Mouse (Mus musculus) layer of hippocampus, adult 18-20 months (tissue): ENCODE data around the gene Rbl1. TPM values are rescaled to one million over a fixed set of nuclear protein-coding genes. Genes with fewer than 3 reads are reported as not detected.
"Not testable (repeated sequence)": the region's sequence is repeated elsewhere in the genome, so short reads cannot be mapped to it uniquely, and the experiment has no call there.

Experiments
- DNase-seq, 2 experiments: peaks; one replicate each; pipeline ENCODE4 v3.0.0; 2022; ENCODE audit warnings: low spot score in 2 of 2
- long read RNA-seq: library from polyadenylated mRNA; stranded (forward); transcript quantifications from one replicate; pipeline ENCODE4 v2.0.0, GENCODE M21; 2021
- total RNA-seq, 2 experiments: library from RNA; stranded (reverse); gene quantifications; 2 replicates each; pipeline ENCODE4 v1.2.3; 2021

Gene Rbl1
- total RNA-seq, result 1 to 10 TPM; 1.1 to 1.9 TPM
- long read RNA-seq, full-length matches to known transcripts, result 1 of 1 reads
- long read RNA-seq, partial matches to known transcripts, result 0 of 1 reads
- long read RNA-seq, other reads (novel, unspliced or antisense), result 0 of 1 reads

- peak; percentile 80 to 89 for DNase-seq
These were observed at the start of gene Rbl1 for GRCm38 (mm10) chr2:157204366-157205218. TSS of gene Rbl1 (minus strand) at chr2:157204534.

GRCm38 (mm10) chr2:157248111-157248510 is 43.8 kb upstream of the Rbl1 start:
- no peak for DNase-seq

GRCm38 (mm10) chr2:157245603-157246002 is 41.3 kb upstream of the Rbl1 start:
- DNase-seq, result no peak

DNA sequence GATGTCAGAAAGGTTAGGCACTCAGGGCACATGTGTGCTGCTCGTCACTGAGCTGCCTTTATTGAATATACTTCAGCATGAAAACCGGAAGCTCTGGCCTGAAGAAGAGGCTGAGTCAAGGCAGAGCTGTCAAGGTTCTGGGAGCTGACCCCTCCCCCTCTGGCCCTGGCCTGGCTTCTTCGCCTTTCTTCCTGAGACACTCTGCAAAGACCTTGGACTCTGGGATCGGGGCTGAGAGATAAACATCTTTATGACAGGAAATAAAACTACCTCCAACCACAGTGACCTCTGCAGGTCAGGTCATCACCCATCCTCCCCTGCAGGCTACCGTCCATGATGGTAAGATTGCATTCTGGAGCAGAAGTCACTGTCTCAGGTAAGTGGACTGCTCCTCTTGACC is 40.7 kb upstream of the Rbl1 start:
- no peak for DNase-seq

DNA sequence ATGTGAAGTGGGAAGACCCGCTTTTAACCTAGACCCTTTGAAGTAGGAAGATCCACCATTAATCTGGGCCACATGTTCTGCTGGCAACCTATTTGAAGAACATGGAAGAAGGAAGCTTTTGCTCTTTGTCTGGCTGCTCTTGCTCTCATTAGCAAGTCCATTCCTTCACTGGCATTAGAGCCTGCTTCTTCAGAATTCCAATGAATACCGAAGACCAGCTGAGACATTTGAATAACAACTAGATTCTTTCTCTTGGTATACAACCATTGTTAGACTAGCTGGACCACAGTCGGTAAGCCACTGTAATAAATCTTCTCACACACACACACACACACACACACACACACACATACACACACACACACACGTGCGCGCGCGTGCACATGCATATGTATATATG is 31.6 kb upstream of the Rbl1 start:
- DNase-seq, result no peak

DNA sequence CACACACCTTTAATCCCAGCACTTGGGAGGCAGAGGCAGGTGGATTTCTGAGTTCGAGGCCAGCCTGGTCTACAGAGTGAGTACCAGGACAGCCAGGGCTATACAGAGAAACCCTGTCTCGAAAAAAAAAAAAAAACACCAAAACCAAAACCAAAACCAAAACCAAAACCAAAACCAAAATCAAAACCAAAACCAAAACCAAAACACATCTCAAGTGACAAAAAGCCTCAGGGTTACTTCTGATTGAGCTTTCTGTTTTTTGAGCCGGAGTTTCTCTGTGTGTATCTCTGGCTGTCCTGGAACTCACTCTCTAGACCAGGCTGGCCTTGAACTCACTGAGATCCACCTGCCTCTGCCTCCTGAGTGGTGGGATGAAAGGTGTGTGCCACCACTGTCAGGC is 17.6 kb upstream of the Rbl1 start:
- not testable (repeated sequence) for DNase-seq

DNA sequence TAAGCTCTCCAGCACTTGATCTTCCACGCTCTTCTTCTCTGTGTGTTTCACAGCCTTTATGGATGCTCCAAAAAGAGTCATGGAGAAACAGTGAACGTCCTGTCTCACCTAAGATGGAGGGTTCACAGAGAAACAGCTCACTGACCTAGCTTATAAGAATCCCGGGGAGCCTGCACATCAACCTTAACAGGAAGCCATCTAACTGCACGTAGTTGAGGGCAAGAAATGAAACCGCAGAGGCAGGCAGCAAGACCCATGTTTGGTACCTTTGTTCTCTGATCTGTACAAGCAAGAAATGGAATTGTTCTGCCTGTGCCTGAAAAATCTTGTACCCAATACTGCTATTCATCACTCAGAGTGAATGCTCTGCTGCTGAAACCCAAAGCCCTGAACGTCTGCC is 15.8 kb upstream of the Rbl1 start:
- DNase-seq, result no peak

GRCm38 (mm10) chr2:157211731-157212130 is 7.4 kb upstream of the Rbl1 start:
- DNase-seq, result no peak

- DNase-seq, result peak; percentile 5 to 12
These were observed 622 bp downstream of the Rbl1 start for GRCm38 (mm10) chr2:157203459-157204365.

DNA sequence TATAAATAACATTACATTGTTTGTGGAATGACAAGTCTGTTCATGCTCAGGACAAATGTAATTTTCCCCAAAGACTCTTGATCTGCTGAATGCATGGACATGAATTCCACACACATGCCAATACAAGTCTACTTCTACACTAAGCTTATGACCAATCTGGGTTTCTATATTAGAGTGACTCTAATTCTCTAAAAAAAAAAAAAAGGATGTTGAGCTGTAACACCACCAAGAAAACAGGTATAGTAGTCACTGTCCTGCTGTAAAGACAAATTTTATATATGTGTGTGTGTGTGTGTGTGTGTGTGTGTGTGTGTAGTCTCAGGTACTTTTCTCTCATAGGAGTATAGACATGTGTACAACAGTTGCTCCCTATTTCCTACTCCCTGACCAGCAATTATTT is 1.3 kb downstream of the Rbl1 start:
- DNase-seq, result no peak

DNA sequence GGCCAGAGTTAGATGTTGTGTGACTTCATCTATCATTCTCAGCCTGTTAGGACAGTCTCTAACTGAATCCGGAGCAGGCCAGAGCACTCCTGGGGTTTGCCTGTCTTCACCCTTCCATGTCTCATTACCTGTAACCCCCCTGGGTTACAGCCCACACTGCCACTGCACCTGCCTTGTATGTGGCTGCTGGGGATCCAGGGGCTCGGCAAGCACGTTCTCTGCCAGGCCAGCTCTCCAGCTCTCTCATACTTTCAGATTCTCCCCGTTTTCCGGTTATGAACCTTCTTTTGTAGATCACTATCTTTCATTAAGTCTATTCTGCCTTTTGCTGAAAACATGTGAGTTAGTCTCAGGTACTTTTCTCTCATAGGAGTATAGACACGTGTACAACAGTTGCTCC is 2.0 kb downstream of the Rbl1 start:
- no peak for DNase-seq

DNA sequence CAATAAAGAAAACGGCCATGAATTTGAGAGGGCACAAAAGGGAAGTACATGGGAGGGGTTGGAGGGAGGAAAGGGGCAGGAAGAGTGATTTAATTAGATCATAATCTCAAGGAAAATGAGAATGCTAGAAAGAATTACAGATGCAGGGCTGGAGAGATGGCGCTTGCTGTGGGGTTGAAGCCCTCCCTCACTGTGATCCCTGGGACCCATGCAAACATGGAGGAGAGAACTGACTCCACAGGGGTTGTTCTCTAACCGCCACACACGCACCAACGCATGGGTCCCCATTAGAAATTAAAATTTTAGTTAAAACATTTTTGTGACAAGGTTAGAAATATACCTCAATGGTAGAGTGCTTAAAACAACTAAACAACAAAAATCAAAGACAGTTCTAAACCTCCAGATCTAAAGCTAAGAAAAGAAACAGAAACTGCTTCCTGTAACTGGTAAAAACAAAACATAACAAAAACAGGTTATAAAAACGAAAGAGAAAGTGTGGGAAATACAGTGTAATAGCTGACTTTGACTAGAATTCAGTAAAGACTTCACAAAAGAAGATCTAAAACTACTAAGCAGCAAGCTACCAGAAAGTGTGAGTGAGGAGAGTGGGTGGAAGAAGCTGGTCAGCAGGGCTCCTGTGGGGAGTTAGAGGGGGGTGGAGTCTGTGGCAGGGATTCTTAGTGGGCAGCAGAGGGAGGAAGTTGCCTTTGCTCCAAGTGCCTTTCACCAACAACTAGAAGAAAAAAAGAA is 3.1 kb downstream of the Rbl1 start:
- no peak for DNase-seq

DNA sequence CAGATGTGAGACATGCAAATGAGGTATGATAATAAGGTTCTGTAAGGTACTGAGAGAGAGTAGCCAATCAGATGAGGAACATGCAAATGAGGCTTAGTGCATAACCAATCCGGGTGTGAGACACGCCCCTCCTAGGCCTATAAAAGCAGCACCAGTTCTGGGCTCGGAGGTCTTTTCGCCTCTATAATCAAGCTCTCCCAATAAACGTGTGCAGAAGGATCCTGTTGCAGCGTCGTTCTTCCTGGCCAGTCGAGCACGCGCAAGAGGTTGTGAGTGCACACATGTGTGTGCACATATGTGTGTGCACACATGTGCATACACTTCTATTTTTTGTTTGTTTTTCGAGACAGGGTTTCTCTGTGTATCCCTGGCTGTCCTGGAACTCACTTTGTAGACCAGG is 5.9 kb downstream of the Rbl1 start:
- DNase-seq, result not testable (repeated sequence)

GRCm38 (mm10) chr2:157190651-157191050 is 13.7 kb downstream of the Rbl1 start:
- no peak for DNase-seq

DNA sequence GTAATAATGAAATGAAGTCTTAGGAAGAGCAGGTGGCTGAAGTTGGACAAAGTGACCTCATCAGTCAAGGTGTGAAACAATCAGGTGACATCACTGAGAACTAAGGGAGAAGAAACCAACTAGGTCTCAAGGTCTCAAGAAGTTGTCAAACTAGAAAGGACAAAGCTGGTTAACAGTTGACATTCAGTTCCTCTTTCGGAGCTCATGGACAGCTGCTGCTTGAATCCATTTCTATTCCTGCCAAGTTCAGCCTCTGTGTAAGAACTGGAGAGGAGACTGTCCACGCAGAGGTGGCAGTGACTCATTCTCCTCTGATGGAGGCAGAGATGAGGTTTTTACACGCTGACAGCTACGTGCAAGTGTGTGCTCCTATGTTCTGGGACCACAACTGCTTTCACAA is 17.1 kb downstream of the Rbl1 start:
- DNase-seq, result no peak

GRCm38 (mm10) chr2:157186504-157186903 is 17.8 kb downstream of the Rbl1 start:
- no peak for DNase-seq

DNA sequence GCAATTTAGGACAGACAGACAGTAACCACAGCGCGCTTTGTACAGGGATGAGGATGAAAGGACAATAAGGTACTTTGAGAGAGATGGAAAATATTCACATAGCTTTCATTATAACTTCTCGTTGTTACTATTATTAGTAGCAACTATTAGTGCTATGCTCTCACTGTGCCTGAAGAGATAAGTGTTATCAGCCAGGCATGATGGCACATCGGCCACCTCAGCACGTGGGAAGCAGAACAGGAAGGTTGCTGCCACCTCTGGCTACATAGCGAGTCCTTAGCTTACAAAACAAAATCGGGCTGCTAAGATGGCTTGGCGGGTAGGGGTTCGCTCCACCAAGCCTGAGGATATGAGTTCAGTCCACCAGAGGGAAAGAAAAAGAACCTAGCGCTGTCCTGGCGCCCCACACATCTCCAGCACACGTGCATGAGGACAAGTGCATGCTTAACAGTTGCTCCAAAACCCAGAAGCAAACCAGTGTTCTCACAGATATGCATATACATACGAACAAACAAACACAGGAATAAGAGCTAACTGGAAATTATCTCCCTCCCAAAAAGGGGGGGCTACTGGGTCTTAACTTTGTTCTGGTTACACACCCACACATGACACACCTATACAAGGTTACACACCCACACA is 19.2 kb downstream of the Rbl1 start:
- DNase-seq, result no peak

GRCm38 (mm10) chr2:157178167-157178566 is 26.2 kb downstream of the Rbl1 start:
- no peak for DNase-seq

GRCm38 (mm10) chr2:157176248-157176647 is 28.1 kb downstream of the Rbl1 start:
- DNase-seq, result no peak

- DNase-seq, result no peak
These were observed 29.9 kb downstream of the Rbl1 start for GRCm38 (mm10) chr2:157174416-157174815.

DNA sequence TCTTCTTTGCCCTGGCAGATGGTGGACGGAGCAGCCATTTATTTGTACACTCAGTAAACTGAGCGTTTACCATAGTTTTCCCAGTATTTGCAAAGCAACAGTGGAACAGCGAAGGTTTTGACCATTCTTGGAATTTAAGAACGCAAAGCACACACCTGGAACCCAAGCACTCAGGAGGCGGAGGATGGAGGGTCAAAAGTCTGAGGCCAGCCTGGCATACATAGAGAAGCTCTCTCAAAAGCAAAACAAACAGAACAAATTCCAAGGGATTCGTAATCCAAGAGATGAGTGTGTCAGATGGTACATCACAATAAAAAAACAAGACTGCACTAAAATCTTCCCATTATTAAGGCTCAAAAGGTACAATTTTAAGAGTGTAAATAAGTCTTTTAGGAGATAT is 30.8 kb downstream of the Rbl1 start:
- DNase-seq, result no peak
